Mouse (Mus musculus) forebrain, embryonic 13.5 days (tissue): Measurements from ENCODE around the gene Arhgef7. TPM values are rescaled to one million over a fixed set of nuclear protein-coding genes. Genes with fewer than 3 reads are reported as not detected.

ENCODE experiments used
- ATAC-seq: fragments of 200-750 bp; cut with Nextera tagmentation; 2 replicates; pipeline ENCODE4 v1.8.0; 2017
- H3K27ac ChIP-seq: fragments of 300-500 bp; sonication (generic); 2 replicates; pipeline ENCODE4 v1.5.1; 2015; ENCODE audit warnings: inconsistent platforms, mild to moderate bottlenecking, moderate library complexity
- H3K27me3 ChIP-seq: fragments of 300-500 bp; sonication (generic); 2 replicates; pipeline ENCODE4 v1.6.1; 2015; ENCODE audit warnings: mild to moderate bottlenecking, inconsistent platforms
- H3K36me3 ChIP-seq: fragments of 300-500 bp; sonication (generic); 2 replicates; pipeline ENCODE4 v1.6.1; 2015; ENCODE audit warnings: mild to moderate bottlenecking, inconsistent platforms; ENCODE audit not compliant: poor library complexity, severe bottlenecking
- H3K4me1 ChIP-seq: fragments of 300-500 bp; sonication (generic); 2 replicates; pipeline ENCODE4 v1.6.1; 2015; ENCODE audit warnings: inconsistent platforms
- H3K4me2 ChIP-seq: fragments of 300-500 bp; sonication (generic); 2 replicates; pipeline ENCODE4 v1.6.1; 2015; ENCODE audit warnings: inconsistent platforms, mild to moderate bottlenecking, moderate library complexity
- H3K4me3 ChIP-seq: fragments of 300-500 bp; sonication (generic); 2 replicates; pipeline ENCODE4 v1.5.1; 2015; ENCODE audit warnings: mild to moderate bottlenecking, inconsistent platforms
- H3K9ac ChIP-seq: fragments of 300-500 bp; sonication (generic); 2 replicates; pipeline ENCODE4 v1.6.1; 2015; ENCODE audit warnings: mild to moderate bottlenecking, inconsistent platforms
- H3K9me3 ChIP-seq: fragments of 300-500 bp; sonication (generic); replicated peaks from 2 replicates; pipeline ENCODE4 v1.6.1; 2016; ENCODE audit warnings: inconsistent platforms
- WGBS: fragments of 180-500 bp; shearing (Covaris S2); methylation state at CpG from one replicate; pipeline ENCODE4 v1.1.7; 2015; 5-methylcytosine and 5-hydroxymethylcytosine counted together
- polyA plus RNA-seq: library from polyadenylated mRNA; unstranded; fragments of >200 nt; fragmentation: Nextera tagmentation; extraction: Ambion mirVana; gene quantifications from 2 replicates; pipeline ENCODE4 v1.2.1, GENCODE M21; 2015

Arhgef7 gene
- polyA plus RNA-seq, 1 experiment from 2014 or later, result 58.5 TPM

GRCm38 (mm10) chr8:11727273-11727650 lies 259 bp upstream of the Arhgef7 start:
- under 1% methylated on average over 22 of the region's 22 CpGs for WGBS

GRCm38 (mm10) chr8:11728482-11729295 lies 1.2 kb downstream of the Arhgef7 start:
- H3K27ac ChIP-seq, result peak overlapping the region; percentile 100
- H3K4me2 ChIP-seq, result peak overlapping the region; percentile 80
- peaks cover 4% of the 10 kb centered on the region; the same call in 1 of the 2 replicates for H3K36me3 ChIP-seq
- under 1% methylated on average over 49 of the region's 61 CpGs for WGBS
- peak; percentile 42 for ATAC-seq
- H3K4me3 ChIP-seq, result peak overlapping the region; percentile 79
- peaks cover 33% of the 10 kb centered on the region for H3K4me1 ChIP-seq
- H3K9me3 ChIP-seq, result no peaks in the 10 kb centered on the region
- peaks cover 21% of the 10 kb centered on the region for H3K27me3 ChIP-seq
- H3K9ac ChIP-seq, result peak overlapping the region; percentile 98

More at GRCm38 (mm10) chr8:11727273-11727650, 259 bp upstream of the Arhgef7 start:
- peak; percentile 28 for ATAC-seq
- Histone ChIP-seq H3K27me3 (peaks cover 21% of the 10 kb centered on the region), H3K4me1 (peaks cover 33% of the 10 kb centered on the region), H3K4me2 (peak overlapping the region; percentile 80), H3K4me3 (peak overlapping the region; percentile 79), H3K36me3 (peaks cover 3% of the 10 kb centered on the region; the same call in 1 of the 2 replicates), H3K27ac (peak overlapping the region; percentile 100), H3K9me3 (no peaks in the 10 kb centered on the region), H3K9ac (peak overlapping the region; percentile 98)

DNA sequence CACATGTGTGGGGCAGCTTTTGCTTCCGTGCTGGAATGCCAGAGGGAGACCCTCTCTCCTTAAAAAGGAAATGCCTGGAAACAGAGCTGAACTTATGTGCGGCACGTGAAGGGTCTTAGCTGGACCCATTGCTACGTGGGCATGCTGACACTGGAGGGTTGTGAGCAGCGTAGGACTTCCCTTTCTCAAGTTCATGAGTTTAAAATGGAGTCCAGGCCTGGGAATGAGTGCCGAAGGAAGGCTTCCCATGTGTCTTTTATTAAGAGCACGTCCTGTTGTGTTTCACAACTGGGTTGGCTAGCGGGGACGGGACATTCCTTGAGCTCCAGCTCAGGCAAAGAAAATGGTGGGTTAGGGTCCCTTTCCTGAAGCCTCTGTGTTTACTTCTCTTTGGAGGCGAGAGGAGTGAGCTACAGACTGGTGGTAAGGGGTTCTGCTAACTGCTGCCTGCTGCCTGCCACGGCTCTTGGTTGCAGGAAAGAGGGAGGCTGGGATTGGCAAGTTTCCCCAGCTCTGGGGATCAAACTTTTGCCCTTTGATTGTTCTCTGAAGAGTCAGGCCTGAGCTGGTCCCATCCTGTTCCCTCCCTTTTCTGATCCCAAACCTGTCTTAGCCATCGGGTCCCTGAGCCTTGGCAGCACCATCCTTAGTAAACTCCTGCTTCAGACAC lies 2.9 kb downstream of the Arhgef7 start:
- ATAC-seq, result no peak
- peak overlapping the region; percentile 79 for H3K4me3 ChIP-seq
- no peaks in the 10 kb centered on the region for H3K9me3 ChIP-seq

DNA sequence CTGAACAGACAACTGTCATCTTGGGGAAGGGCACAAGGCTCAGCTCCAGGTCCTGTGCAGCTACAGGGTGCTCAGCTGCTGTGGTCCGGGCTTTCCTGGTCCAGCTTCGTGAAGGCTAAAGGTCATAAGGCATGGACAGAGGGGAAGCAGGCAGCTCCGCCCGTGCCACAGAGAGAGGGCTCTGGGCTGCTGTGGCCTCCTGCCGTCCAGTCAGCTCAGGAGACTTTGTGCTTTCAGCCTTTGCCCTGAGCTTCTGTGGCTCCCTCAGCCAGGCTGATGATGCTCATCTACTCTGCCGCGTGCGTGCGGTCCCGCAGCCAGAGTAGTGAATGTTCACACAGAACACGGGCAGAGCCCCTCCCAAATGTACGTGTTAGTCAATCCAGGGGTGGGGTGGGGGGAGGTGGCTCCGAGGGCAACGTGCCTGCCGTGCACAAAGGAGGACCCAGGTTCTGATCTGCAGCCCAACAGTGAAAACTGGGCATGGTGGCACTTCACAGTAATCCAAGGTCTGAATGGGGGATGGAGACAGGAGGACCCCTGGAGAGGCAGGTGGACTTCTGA lies 8.2 kb downstream of the Arhgef7 start:
- no peak overlapping the region for H3K27ac ChIP-seq
- H3K4me3 ChIP-seq, result no peak overlapping the region
- 89% methylated on average over 14 of the region's 15 CpGs for WGBS
- H3K4me2 ChIP-seq, result no peak overlapping the region
- H3K9me3 ChIP-seq, result no peaks in the 10 kb centered on the region
- no peak overlapping the region for H3K9ac ChIP-seq
- H3K4me1 ChIP-seq, result peaks cover 10% of the 10 kb centered on the region
- H3K27me3 ChIP-seq, result no peaks in the 10 kb centered on the region
- no peak for ATAC-seq
- H3K36me3 ChIP-seq, result peaks cover 69% of the 10 kb centered on the region

More for the DNA sequence above, 2.9 kb downstream of the Arhgef7 start:
- Histone ChIP-seq H3K36me3 (peaks cover 20% of the 10 kb centered on the region), H3K4me2 (peak overlapping the region; percentile 80), H3K4me1 (peaks cover 33% of the 10 kb centered on the region), H3K9ac (peak overlapping the region; percentile 98), H3K27me3 (peaks cover 10% of the 10 kb centered on the region), H3K27ac (no peak overlapping the region)
- WGBS, result 71% methylated on average over 12 of the region's 12 CpGs

DNA sequence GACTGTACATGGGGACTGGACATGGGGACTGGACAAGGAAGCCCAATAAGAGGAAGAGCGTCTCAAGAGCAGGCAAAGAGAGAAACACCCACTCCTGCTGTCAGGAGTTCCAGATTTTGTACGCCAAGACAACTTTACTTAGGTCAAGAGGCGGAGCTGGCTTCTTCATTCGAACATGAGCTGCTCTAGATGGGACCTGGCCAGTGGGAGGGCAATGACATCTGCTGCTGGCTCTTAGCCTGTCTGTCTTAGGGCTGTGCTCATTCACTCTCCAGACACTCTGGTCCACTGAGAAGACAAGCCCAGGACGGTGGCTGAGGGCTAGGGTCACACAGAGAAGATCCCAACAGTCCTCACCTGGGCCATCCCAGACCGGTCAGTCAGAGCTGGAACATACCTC lies 9.6 kb downstream of the Arhgef7 start:
- Histone ChIP-seq H3K4me3 (no peak overlapping the region), H3K36me3 (peaks cover 70% of the 10 kb centered on the region), H3K4me1 (no peaks in the 10 kb centered on the region), H3K27ac (no peak overlapping the region), H3K9me3 (no peaks in the 10 kb centered on the region), H3K27me3 (no peaks in the 10 kb centered on the region), H3K4me2 (no peak overlapping the region), H3K9ac (no peak overlapping the region)
- no peak for ATAC-seq
- WGBS, result 94% methylated on average over 6 of the region's 6 CpGs

DNA sequence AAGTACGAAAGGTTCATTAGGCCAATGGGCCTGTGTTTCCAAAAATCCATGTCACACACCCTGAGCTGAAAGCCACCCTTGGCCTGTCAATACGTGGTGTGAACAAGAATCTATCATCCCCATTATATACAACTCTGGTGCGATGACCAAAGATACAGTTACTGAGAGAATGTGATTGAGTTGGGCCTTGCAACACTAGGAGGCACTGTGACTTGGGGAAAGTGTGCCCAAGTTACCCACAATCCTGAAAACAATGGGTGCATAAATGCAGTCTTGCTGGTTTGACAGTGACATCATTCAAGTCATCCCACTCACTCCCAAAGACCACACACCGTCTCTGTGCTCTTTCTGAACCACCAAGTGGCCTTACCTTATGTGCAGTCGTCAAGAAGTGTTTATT lies 11.6 kb downstream of the Arhgef7 start:
- Histone ChIP-seq H3K36me3 (peaks cover 63% of the 10 kb centered on the region), H3K27ac (no peak overlapping the region), H3K9ac (no peak overlapping the region), H3K4me1 (no peaks in the 10 kb centered on the region), H3K4me3 (no peak overlapping the region), H3K27me3 (no peaks in the 10 kb centered on the region), H3K4me2 (no peak overlapping the region), H3K9me3 (no peaks in the 10 kb centered on the region)
- 90% methylated on average over 5 of the region's 5 CpGs for WGBS
- no peak for ATAC-seq

GRCm38 (mm10) chr8:11740857-11741256 lies 13.3 kb downstream of the Arhgef7 start:
- Histone ChIP-seq H3K27me3 (no peaks in the 10 kb centered on the region), H3K4me1 (no peaks in the 10 kb centered on the region), H3K9ac (no peak overlapping the region), H3K9me3 (no peaks in the 10 kb centered on the region), H3K27ac (no peak overlapping the region), H3K4me3 (no peak overlapping the region), H3K36me3 (peaks cover 47% of the 10 kb centered on the region), H3K4me2 (no peak overlapping the region)
- no peak for ATAC-seq
- 93% methylated on average over 2 of the region's 2 CpGs for WGBS

GRCm38 (mm10) chr8:11743580-11743979 lies 16.1 kb downstream of the Arhgef7 start:
- H3K4me1 ChIP-seq, result no peaks in the 10 kb centered on the region
- H3K36me3 ChIP-seq, result peaks cover 24% of the 10 kb centered on the region
- no peaks in the 10 kb centered on the region for H3K27me3 ChIP-seq
- H3K27ac ChIP-seq, result no peak overlapping the region
- 85% methylated on average over 10 of the region's 10 CpGs for whole genome bisulfite sequencing
- no peak for ATAC-seq
- no peak overlapping the region for H3K4me2 ChIP-seq
- no peaks in the 10 kb centered on the region for H3K9me3 ChIP-seq
- no peak overlapping the region for H3K4me3 ChIP-seq
- H3K9ac ChIP-seq, result no peak overlapping the region

DNA sequence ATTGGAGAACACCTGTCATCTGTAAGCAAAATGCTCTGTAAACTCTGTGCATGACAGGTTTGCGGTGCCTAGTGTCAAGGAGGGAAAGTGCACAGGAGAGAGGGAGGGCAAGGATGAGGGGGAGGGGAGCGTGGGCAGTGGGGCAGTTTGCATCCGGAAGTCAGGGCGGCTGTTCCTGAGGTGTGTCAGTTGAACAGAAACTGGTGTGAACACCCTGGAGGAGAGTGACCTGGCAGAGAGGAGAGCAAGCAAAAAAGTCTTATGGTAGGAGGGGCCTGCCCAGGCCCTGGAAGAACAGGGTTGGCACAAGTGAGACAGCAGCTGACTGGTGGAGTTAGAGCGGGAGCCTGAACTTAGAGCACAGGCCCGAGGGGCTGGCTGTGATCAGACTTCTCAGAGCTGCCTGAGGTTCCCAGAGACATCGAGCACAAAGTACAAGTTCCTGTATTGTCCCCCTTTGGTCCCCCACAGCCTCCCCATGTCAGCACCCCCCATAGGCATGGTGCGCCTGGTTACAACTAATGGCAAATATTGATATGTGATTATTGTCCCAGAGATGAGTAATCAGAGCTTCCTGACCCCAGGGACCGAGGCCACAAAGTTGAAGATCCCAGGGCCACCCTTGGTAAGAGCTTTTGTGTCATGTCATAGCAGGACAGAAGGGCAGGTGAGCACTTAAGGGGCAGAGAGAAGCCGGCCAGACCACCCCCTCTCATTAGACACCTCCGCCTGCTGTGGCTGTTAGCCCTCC lies 19.5 kb downstream of the Arhgef7 start:
- no peak overlapping the region for H3K4me3 ChIP-seq
- H3K4me1 ChIP-seq, result no peaks in the 10 kb centered on the region
- 88% methylated on average over 11 of the region's 11 CpGs for WGBS
- no peak overlapping the region for H3K27ac ChIP-seq
- no peak overlapping the region for H3K9ac ChIP-seq
- no peaks in the 10 kb centered on the region for H3K36me3 ChIP-seq
- H3K27me3 ChIP-seq, result no peaks in the 10 kb centered on the region
- no peak overlapping the region for H3K4me2 ChIP-seq
- no peak for ATAC-seq
- H3K9me3 ChIP-seq, result no peaks in the 10 kb centered on the region

DNA sequence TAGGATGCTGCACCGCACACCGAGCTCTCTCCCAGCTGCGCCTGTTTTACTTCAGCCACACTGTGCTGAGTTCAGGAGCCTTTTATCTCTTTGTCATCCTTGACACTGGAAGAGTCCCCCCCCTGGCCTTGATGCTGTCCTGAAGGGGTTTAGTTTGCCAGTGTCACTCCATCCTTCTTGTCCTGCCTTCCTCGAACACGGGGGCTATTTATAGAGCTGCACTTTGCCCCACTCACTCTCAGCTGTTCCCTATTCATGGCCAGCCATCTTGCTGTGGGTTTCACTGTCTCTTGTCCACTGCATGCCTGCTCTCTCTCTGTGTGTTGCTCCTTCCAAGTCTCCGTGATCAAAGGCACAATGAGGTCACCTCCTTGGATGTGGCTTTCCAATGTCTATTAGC lies 22.0 kb downstream of the Arhgef7 start:
- Histone ChIP-seq H3K4me2 (no peak overlapping the region), H3K27ac (no peak overlapping the region), H3K9ac (no peak overlapping the region), H3K36me3 (no peaks in the 10 kb centered on the region), H3K4me3 (no peak overlapping the region), H3K27me3 (no peaks in the 10 kb centered on the region), H3K9me3 (no peaks in the 10 kb centered on the region), H3K4me1 (no peaks in the 10 kb centered on the region)
- WGBS, result 64% methylated on average over 6 of the region's 6 CpGs
- ATAC-seq, result no peak

DNA sequence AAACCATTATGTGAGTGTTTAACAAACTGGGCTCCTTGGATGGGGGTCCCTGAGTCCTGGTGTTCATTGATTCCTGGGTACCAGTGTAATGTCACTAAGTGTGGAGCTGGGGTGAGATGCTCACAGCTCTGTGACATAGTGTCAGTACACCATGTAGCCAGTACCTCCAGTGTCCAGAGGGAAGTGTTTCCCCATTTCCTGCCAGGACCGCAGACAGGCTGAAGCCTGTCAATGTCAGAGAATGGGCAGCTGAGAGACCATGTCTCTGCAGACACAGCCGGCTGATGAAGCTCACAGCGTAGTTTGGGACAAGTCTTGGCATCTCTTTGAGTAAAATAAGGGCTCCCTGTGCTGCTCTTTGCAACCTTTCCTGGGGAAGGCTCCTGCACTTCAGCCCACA lies 24.8 kb downstream of the Arhgef7 start:
- H3K4me1 ChIP-seq, result peaks cover 6% of the 10 kb centered on the region
- H3K4me2 ChIP-seq, result no peak overlapping the region
- no peak for ATAC-seq
- H3K27ac ChIP-seq, result no peak overlapping the region
- no peaks in the 10 kb centered on the region for H3K36me3 ChIP-seq
- H3K9ac ChIP-seq, result no peak overlapping the region
- H3K4me3 ChIP-seq, result no peak overlapping the region
- no peaks in the 10 kb centered on the region for H3K27me3 ChIP-seq
- no peaks in the 10 kb centered on the region for H3K9me3 ChIP-seq
- 85% methylated on average over 3 of the region's 3 CpGs for WGBS
